Mouse (Mus musculus): ENCODE results near the gene Abr. TPM values are rescaled to one million over a fixed set of nuclear protein-coding genes. Genes with fewer than 3 reads are reported as not detected.

Abr gene
- polyA plus RNA-seq, 2 experiments, result 39.7 to 67.5 TPM

GRCm38 (mm10) chr11:76593620-76594326 lies 28.3 kb downstream of the Abr start:
- TF ChIP-seq POLR2A (IDR thresholded peaks at IDR 0.05; ENCODE audit: borderline replicate concordance, extremely low read depth, insufficient read depth, insufficient read length), result no peak
- Histone ChIP-seq H3K9ac (ENCODE audit: low read depth, low read length, severe bottlenecking) (no peak overlapping the region), H3K4me3 (replicated peaks; ENCODE audit: low read length) (no peak overlapping the region), H3K4me1 (ENCODE audit: control insufficient read depth, insufficient read depth, low read length) (no peaks in the 10 kb centered on the region), H3K36me3 (ENCODE audit: control insufficient read depth, insufficient read depth, low read length) (no peaks in the 10 kb centered on the region), H3K27me3 (ENCODE audit: control insufficient read depth, insufficient read depth, low read length) (no peaks in the 10 kb centered on the region), H3K9me3 (ENCODE audit: control insufficient read depth, low read length) (no peaks in the 10 kb centered on the region), H3K27ac (replicated peaks; ENCODE audit: low read depth, low read length) (no peak overlapping the region), H3K4me2 (replicated peaks; ENCODE audit: low read depth, low read length, severe bottlenecking) (no peak overlapping the region)
- 78% methylated on average over 4 of the region's 4 CpGs for WGBS
- no peak for ATAC-seq (ENCODE audit: low FRiP score, low read depth)
- no peak for DNase-seq (ENCODE audit: low spot score)

GRCm38 (mm10) chr11:76589746-76590145 lies 32.4 kb downstream of the Abr start:
- H3K4me1 ChIP-seq (ENCODE audit: control insufficient read depth, insufficient read depth, low read length), result no peaks in the 10 kb centered on the region
- ATAC-seq (ENCODE audit: low FRiP score, low read depth), result no peak
- DNase-seq (ENCODE audit: low spot score), result no peak
- H3K36me3 ChIP-seq (ENCODE audit: control insufficient read depth, insufficient read depth, low read length), result no peaks in the 10 kb centered on the region
- no peaks in the 10 kb centered on the region for H3K27me3 ChIP-seq (ENCODE audit: control insufficient read depth, insufficient read depth, low read length)
- no peak overlapping the region for H3K4me2 ChIP-seq (replicated peaks; ENCODE audit: low read depth, low read length, severe bottlenecking)
- no peaks in the 10 kb centered on the region for H3K9me3 ChIP-seq (ENCODE audit: control insufficient read depth, low read length)
- no peak overlapping the region for H3K4me3 ChIP-seq (replicated peaks; ENCODE audit: low read length)
- no peak overlapping the region for H3K9ac ChIP-seq (ENCODE audit: low read depth, low read length, severe bottlenecking)
- H3K27ac ChIP-seq (replicated peaks; ENCODE audit: low read depth, low read length), result no peak overlapping the region
- TF ChIP-seq POLR2A (IDR thresholded peaks at IDR 0.05; ENCODE audit: borderline replicate concordance, extremely low read depth, insufficient read depth, insufficient read length), result no peak
- 86% methylated on average over 5 of the region's 5 CpGs for WGBS

- WGBS, result 74% methylated on average over 10 of the region's 10 CpGs
- H3K9me3 ChIP-seq (ENCODE audit: control insufficient read depth, low read length), result no peaks in the 10 kb centered on the region
Observed at GRCm38 (mm10) chr11:76588632-76589485, 33.3 kb downstream of the Abr start.

GRCm38 (mm10) chr11:76588032-76588431 lies 34.1 kb downstream of the Abr start:
- no peak overlapping the region for H3K4me2 ChIP-seq (replicated peaks; ENCODE audit: low read depth, low read length, severe bottlenecking)
- WGBS, result 83% methylated on average over 2 of the region's 2 CpGs
- H3K9ac ChIP-seq (ENCODE audit: low read depth, low read length, severe bottlenecking), result no peak overlapping the region
- H3K4me1 ChIP-seq (ENCODE audit: control insufficient read depth, insufficient read depth, low read length), result no peaks in the 10 kb centered on the region
- DNase-seq (ENCODE audit: low spot score) (no peak), ATAC-seq (ENCODE audit: low FRiP score, low read depth) (no peak)
- H3K4me3 ChIP-seq (replicated peaks; ENCODE audit: low read length), result no peak overlapping the region
- H3K9me3 ChIP-seq (ENCODE audit: control insufficient read depth, low read length), result no peaks in the 10 kb centered on the region
- no peak overlapping the region for H3K27ac ChIP-seq (replicated peaks; ENCODE audit: low read depth, low read length)
- no peaks in the 10 kb centered on the region for H3K36me3 ChIP-seq (ENCODE audit: control insufficient read depth, insufficient read depth, low read length)
- TF ChIP-seq POLR2A (IDR thresholded peaks at IDR 0.05; ENCODE audit: borderline replicate concordance, extremely low read depth, insufficient read depth, insufficient read length), result no peak
- H3K27me3 ChIP-seq (ENCODE audit: control insufficient read depth, insufficient read depth, low read length), result no peaks in the 10 kb centered on the region

More at GRCm38 (mm10) chr11:76588632-76589485, 33.3 kb downstream of the Abr start:
- Histone ChIP-seq H3K9ac (ENCODE audit: low read depth, low read length, severe bottlenecking) (no peak overlapping the region), H3K27me3 (ENCODE audit: control insufficient read depth, insufficient read depth, low read length) (no peaks in the 10 kb centered on the region), H3K27ac (replicated peaks; ENCODE audit: low read depth, low read length) (no peak overlapping the region), H3K36me3 (ENCODE audit: control insufficient read depth, insufficient read depth, low read length) (no peaks in the 10 kb centered on the region), H3K4me2 (replicated peaks; ENCODE audit: low read depth, low read length, severe bottlenecking) (no peak overlapping the region), H3K4me1 (ENCODE audit: control insufficient read depth, insufficient read depth, low read length) (no peaks in the 10 kb centered on the region), H3K4me3 (replicated peaks; ENCODE audit: low read length) (no peak overlapping the region)
- no peak for TF ChIP-seq POLR2A (IDR thresholded peaks at IDR 0.05; ENCODE audit: borderline replicate concordance, extremely low read depth, insufficient read depth, insufficient read length)
- no peak for ATAC-seq (ENCODE audit: low FRiP score, low read depth)
- DNase-seq (ENCODE audit: low spot score), result no peak

- TF ChIP-seq POLR2A (IDR thresholded peaks at IDR 0.05; ENCODE audit: borderline replicate concordance, extremely low read depth, insufficient read depth, insufficient read length), result no peak
- no peaks in the 10 kb centered on the region for H3K4me1 ChIP-seq (ENCODE audit: control insufficient read depth, insufficient read depth, low read length)
- H3K9me3 ChIP-seq (ENCODE audit: control insufficient read depth, low read length), result no peaks in the 10 kb centered on the region
- H3K9ac ChIP-seq (ENCODE audit: low read depth, low read length, severe bottlenecking), result no peak overlapping the region
- no peak overlapping the region for H3K4me3 ChIP-seq (replicated peaks; ENCODE audit: low read length)
- ATAC-seq (ENCODE audit: low FRiP score, low read depth), result no peak
- 83% methylated on average over 1 of the region's 1 CpGs for WGBS
- no peak overlapping the region for H3K4me2 ChIP-seq (replicated peaks; ENCODE audit: low read depth, low read length, severe bottlenecking)
- H3K27ac ChIP-seq (replicated peaks; ENCODE audit: low read depth, low read length), result no peak overlapping the region
- no peak for DNase-seq (ENCODE audit: low spot score)
- no peaks in the 10 kb centered on the region for H3K27me3 ChIP-seq (ENCODE audit: control insufficient read depth, insufficient read depth, low read length)
- no peaks in the 10 kb centered on the region for H3K36me3 ChIP-seq (ENCODE audit: control insufficient read depth, insufficient read depth, low read length)
Observed at GRCm38 (mm10) chr11:76587333-76587732, 34.8 kb downstream of the Abr start.

All from limb, embryonic 14.5 days (tissue).